Mouse (Mus musculus): Measurements from ENCODE around the gene Abcg1.

DNA sequence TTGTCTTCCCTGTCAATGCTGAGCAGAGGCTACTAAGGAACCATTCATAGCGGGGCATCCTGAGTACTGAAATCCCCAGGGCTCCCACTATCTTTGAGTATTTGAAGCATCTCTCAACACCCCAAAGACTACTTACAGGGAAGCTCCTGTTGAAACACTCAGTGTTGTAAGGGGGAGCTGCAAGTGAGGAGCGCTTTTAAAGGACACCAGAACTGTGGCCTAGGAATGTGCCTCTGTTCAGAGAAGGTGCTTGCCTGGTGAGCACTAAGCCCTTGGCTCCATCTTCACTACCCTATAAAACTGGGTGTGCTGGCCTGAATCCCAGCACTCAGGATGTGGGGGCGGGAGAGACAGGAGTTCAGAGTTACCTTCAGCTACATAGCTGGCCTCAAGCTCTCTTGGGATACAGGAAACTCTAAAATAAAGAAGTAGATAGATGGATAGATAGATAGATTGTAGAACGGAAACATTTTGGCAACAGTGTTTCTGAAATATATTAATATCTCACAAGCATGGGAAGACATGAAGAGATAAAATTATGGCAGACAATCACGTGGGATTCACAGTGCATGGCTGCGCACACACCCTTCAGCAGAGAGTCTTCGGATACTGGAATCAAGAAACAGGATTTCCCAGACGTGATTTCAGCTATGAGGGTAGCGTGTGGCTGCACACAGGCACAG lies 22.7 kb upstream of the Abcg1 start:
- TF ChIP-seq CTCF (IDR thresholded peaks at IDR 0.05; ENCODE audit: extremely low read depth, insufficient read depth, insufficient read length, insufficient replicate concordance) (no peak), POLR2A (IDR thresholded peaks at IDR 0.05; ENCODE audit: low read depth, low read length) (no peak)
